Mouse (Mus musculus) adipocyte (in vitro differentiated cells): Measurements from ENCODE around the gene Afmid.
"Not testable (repeated sequence)": the region's sequence is repeated elsewhere in the genome, so short reads cannot be mapped to it uniquely, and the experiment has no call there.

ENCODE experiments used
- DNase-seq: peaks from one replicate; pipeline ENCODE4 v3.0.0-alpha.2; 2016; ENCODE audit warnings: low spot score

Gene Afmid

DNA sequence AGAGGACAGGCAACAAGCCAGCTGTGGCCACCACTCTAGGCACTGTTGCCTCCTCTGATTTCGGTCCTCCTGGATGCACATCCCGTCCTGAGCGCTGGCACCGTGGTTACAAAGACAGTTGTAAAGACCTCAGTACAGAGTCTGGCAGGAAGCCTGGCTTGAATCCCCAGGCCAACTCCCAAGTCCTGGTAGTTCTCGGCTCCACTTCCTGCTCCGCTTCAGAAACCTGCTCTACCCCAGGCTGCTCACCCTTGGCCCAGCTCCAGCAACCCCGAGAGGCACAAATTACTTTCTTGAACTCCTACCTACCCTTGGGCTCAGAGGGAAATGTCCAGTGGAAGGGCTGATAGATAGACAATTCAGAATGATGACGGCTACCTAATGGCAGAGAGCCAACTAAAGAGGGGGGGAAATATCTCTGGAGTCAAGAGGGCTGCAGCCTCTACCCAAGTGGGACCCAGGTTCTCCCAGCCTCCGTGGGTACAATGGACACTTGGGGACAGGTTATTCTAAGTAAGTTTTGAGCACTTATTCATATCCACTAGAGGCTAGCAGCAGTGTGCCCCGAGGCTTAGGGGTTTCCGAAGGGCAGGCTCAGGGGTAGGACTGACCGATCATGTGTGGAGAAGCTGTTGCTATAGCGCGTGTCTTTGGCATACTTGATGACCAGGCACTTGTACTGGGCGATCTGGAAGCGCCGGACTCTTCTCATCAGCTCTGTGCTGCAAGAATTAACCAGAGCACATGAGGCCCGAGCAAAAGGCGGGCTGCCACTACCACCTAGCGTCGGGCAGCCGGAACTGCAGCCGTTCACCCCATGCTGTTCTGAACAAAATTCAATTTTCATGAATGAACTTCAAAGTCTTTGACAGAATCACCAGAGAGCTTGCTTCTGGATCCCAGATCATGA lies 1.4 kb upstream of the Afmid start:
- peak; percentile 88 for DNase-seq

DNA sequence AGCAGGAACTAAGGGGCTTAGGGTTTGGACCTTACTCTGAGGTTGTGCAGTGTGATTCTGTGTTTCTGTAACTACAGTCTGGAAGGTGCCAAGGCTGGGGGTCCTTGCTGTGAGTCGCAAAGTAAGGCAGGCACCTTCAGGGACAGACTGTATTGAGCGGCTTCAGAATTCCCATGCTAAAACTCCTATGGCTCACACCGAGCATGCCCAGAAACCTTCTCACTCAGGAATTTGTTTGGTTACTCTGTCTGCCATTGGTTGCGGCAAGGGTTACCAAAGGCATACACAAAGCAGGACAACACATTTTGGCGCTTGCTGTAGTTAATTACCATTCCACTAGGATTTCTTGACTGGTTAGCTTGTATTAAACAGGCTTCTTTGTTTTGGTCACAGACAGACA lies 440 bp downstream of the Afmid start:
- peak; percentile 61 for DNase-seq

DNA sequence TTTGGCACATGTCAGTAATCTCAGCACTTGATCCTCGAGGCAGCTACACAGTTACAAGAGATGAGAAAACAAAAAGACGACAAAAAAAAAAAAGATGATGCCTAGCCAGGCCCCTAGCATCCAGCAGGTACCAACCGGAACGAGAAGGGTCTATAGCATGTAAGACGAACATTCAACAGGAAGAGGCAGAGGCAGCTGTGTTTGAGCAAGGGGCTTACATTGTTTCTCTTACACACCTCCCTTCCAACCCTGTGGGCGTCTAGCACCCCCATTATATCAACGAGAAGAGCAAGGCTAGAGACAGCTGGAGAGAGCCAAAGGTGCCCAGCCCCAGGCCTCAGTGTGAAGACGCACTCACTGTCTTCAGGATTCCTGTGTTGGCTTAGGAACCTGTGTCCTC lies 1.2 kb downstream of the Afmid start:
- DNase-seq, result no peak

DNA sequence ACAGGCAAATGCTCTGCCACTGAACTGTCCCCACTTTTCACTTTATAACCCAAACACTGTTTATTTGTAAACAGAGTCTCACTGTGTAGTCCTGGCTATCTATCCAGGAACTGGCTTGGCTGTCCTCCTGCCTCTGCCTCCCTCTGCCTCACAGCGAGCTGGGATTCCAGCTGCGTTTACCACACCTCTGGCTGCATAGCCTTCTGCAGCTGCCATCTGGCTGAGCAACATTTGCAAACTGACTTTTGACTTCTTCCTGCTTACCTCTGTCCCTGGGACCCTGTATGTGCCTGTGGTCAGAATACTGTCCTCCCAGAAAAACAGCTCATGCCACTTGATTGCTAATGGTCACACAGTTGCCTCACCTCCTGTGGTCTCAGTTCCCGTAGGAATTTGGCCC lies 1.7 kb downstream of the Afmid start:
- no peak for DNase-seq

DNA sequence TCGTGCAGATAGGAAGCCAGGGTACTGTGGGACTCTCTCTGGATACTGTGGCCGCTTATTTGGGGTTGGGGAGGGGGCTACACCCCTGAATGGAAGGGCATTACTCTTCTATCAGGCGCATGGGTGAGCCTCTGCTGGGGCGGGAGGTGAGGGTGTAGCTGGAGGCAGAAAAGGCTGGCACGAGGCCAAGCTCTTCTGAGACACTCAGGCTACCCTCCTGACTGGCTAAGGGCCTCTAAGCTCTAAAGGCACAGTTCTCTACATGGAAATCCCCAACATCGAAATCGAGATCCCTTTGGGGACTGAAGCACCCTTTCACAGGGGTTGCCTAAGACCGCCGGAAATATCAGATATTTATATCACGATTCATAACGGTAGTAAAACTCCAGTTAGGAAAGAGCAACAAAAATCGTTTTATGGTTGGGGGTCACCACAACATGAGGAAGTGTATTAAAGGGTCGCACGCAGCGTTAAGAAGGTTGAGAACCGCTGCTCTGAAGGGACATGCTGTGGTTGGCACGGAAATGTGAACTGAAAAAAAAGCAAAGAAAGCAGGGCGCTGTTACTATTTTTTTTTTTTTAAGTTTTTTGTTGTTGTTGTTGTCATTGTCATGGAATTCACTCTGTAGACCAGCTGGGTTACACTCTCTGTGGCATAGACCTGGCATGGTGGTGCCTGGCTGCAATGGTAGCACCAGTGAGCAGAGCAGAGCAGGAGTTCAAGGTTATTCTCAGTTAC lies 2.6 kb downstream of the Afmid start:
- DNase-seq, result peak; percentile 38

DNA sequence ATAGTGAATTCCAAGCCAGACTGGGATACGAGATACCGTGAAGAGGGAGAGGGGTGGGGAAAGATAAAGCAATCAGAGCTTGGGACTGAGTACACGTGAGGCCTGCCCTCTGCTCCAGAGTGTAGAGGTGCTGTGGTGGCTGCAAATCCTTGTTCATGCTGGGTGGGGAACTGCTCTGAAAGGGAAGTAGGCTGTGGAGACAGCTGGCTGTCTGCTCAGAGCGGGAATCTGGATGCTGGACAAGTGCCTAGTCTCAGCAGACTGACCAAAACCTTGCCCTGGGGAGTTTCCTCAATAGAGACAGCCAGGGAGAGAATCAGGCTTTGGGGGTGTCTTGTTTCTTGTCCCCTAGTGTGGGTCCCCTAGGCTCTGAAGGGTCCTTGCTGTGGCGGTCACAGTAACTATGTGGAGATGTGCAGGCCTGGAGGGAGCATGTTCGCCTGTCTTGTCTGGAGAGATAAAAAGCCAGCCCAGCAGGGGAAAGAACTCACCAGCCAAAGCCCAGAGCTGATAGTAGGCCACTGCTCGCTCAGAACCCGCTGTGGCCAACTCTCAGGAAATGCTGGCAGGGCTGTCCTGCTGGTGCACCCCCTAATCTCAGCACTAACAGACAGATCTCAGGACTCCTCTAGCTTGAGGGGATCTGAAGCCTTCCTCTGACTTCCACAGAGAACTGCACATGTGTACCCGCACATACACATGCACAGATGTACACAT lies 3.3 kb downstream of the Afmid start:
- DNase-seq, result peak; percentile 68

DNA sequence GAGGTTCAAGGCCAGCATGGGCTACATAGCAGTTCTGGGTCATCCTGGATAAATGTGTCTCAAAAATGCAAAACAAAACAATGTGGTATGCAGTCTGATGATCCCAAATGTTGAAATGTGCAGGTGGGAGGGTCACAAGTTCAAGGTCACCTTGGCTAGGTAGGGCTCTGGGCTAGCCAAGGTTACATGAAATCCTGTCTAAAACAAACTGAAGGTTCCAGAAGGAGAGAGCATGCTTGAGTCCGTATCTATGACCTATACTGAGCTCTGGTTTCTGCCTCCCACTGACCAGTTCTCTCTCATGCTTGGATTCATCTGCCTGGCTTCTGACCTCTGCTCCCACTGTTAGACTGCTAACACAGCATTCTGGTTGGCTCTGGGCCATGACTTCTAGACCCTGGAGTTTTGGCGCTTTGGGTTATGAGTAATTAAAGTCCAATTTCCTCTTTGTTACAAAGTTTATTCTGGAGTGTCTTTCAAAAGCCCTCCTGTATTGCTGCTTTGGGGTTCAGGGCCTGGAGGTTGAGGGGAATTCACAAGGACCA lies 4.0 kb downstream of the Afmid start:
- peak; percentile 79 for DNase-seq

DNA sequence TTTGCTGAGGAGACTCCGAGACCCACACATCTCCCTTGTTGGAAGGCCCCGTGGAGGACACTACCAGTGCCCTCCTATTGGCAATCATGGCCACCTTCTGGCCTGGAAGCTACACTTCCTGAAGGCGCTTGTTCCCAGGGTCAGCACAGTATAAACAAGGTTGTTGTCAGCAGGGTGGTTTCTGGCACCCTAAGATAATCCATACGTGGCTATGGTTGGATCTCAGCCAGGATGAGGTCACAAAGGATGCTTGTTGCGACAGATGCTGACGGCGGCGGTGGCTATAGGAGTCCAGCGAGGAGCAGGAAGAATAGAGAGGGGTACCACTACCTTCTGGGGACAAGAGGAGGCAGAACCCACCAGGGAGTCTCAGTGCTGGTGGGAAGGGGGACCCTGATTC lies 4.7 kb downstream of the Afmid start:
- DNase-seq, result no peak

DNA sequence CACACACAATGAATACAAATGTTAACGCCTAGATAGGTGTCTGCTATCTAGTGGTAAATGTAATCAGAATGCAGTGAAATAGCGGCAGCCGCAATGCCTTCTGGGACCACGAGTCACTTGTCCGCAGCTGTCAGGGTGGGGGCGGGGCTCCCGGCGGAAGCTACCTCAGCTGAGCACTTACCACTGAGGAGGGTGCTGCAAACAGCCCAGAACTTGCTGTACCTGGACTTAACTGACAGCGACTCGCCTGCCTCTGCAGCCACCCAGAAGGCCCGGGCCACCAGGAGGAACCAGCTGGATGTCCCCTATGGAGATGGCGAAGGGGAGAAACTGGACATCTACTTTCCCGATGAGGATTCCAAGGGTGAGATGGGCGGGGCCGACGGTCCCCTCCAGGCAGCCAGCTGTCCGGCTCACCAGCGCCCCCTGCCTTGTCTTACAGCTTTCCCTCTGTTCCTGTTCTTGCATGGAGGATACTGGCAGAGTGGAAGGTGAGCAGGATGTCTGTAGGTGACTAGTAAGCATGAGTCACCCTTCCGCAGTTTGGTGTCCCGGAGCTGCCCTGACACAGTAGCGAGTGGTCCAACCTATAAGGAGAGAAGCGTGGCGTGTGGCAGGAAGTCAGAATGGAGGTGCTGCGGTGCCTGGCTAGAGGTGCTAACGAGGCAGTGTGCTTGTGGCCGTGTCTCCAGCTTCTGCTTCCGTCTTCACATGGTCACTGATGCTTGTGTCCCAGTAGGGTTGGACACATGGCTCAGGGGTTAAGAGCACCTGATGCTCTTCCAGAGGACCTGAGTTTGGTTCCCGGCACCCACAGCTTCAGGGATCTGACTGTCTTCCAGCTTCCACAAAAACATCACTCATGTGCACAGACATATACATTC lies 6.6 kb downstream of the Afmid start:
- no peak for DNase-seq

DNA sequence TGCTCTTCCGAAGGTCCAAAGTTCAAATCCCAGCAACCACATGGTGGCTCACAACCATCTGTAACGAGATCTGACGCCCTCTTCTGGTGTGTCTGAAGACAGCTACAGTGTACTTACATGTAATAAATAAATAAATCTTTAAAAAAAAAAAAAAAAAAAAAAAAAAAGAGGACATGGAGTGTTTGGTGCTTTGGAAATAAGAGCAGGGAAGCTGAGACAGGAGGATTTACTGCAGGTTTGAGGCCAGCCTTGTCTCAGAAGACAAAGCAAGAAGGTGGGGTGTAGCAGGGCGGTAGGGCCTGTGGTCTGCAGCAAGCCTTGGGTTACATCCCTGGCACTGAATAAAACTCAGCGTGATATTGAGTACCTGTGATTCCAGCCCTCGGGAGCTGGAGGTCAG lies 7.8 kb downstream of the Afmid start:
- DNase-seq, result not testable (repeated sequence)

DNA sequence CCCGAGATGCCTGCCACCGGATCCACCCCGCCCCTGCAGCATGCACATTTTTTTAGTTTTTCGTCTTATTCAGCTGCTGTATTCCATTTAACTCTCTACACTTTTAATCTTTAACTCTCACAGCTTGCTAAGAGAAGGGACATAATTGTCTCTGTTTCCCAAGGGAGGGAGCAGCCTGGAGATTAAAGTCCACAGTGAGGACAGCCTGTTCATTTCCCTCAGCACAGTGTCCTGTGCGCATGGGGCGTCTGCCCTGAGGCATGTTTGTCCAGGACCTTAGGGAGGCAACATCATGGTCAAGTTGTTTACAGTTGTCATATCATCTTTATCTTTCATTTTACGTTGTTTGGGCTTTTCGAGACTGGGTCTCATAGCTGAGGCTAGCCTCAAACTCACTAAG lies 8.4 kb downstream of the Afmid start:
- no peak for DNase-seq

DNA sequence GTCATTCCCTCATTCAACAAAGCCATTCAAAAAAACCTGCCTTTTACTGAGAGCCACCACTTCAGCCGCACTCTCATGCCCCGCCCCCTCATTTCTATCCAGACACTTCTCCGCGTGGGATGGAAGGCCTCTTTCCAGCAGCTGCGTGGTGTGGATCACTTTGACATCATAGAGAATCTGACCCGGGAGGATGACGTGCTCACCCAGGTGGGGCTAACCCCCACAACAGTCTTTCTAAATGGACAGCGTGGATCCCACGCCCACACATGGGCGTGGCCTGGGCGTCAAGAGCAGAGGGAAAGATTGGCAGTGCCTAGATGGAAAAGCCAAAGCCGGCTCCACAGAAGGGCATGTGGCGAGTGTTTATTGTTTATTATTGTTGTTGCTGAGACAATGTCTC lies 10.6 kb downstream of the Afmid start:
- DNase-seq, result no peak

DNA sequence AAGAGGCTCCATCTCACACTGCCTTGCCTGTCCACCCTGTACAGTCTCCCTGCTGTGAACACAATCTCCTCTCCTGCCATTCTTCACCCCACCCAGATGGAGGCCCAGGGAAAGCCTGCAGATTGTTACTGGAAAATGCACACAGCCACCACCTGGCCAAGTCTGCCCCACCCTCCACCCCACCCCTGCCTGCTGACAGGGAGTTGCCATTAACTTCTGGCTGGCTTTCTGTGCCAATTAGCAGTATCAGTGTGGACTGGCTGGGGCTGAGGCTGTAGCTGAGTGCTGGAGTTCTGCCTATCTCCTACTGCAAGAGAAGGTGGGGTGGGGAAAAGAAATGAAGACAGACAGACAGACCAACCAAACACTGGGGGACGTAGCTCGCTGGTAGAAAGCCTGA lies 12.8 kb downstream of the Afmid start:
- no peak for DNase-seq

DNA sequence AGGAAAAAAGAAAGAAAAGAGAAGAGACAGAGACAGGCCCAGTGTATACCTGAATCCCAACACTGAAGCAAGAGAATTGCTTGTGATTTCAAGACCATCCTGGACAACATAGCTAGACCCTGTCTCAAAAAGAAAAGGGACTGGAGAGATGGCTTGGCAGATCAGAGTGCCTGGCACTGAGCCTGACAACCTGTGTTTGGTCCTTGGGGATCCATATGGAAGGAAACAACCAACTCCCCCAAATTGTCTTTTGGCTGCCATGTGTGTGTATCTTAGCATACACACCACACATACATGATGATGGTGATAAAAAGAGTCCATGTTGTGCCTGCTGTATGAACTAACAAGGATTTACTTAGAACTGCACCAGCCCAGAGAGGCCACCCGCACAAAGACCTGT lies 13.3 kb downstream of the Afmid start:
- no peak for DNase-seq

DNA sequence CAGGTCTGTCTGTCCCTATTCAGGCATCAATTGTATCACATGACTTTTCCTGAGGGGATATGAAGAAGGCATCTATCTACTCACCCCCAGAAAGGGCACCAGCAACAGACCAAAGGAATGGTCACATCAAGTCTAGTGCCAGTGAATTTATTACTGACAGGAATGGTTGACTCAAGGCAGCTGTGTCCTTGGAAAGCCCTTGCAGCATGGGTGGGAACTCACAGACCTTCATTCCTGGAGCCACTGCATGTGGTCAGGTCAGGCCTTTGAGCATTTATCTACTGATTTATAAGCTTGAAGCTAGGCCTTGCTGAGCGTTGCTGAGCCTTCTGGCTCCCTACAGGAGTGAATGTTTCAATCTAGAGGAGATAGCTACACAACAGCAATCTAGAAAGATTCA lies 15.2 kb downstream of the Afmid start:
- DNase-seq, result no peak

DNA sequence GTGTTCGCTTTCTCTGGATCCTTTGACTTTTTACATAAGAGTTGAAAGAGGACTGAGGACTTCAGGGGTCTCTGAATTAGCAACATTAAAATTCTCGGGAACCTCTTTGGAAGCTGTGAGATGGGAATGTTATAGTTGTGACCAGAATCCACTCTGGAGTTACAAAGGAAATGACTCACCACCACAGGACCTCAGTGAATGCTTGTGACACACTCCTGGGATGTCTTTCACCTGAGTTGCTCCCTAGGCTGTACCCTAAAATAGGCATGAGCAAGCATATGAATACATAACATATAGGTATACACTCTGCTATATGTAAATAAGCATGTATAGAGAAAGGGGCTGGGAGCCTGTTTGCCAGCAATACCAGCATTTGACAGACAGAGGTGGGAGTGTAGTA lies 17.7 kb downstream of the Afmid start:
- no peak for DNase-seq

DNA sequence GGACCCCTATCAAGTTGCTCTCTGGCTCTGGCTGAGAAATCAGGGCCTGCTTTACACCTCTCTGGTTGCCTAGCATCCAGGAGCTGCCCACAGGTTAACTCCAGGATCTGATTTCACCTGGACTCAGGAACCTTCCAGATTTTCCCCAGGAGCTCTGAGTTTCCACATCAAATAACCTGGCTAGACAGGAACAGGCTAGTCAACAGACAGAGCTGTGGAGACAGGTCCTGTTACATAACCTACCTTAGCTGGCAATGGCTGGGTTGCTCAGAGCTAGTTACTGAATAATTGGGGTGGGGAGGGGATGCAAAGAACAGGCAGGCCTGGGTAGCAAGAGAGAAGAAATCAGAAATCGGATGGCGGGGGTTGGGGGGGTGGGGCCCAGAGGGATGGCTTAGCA lies 19.3 kb downstream of the Afmid start:
- DNase-seq, result no peak

DNA sequence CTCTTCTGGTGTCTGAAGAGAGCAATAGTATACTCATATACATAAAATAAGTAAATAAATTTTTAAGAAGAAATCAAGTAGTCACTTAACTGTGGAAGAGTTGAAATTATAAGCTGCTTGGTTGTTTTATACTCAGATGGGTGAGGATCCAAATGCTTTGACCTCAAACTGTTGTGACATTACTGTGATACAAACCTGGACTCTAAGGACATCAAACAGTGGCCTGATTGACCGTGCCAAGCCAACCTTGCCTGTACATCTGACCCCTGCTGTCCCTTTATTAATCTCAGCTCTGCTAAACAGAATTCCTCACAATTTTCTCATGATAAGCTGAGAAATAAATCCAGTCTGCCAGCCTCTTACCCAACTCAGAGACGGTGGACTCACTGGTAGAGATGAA lies 19.9 kb downstream of the Afmid start:
- no peak for DNase-seq

DNA sequence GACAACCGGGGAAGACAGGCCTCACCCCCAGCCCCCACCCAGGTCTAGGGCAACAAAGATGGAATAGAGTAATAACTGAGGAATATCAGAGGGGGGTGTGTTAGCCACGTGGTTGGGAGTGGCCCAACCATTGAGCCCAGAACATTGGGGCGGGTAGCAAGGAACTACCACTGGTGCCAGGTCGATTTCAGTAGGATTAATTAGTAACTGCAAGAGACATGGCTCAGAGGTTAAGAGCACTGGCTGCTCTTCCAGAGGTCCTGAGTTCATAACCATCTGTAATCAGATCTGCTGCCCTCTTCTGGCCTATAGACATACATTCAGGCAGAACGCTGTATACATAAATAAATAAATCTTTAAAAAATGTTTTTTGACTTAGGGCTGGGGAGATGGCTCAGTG lies 20.9 kb downstream of the Afmid start:
- DNase-seq, result peak; percentile 49

DNA sequence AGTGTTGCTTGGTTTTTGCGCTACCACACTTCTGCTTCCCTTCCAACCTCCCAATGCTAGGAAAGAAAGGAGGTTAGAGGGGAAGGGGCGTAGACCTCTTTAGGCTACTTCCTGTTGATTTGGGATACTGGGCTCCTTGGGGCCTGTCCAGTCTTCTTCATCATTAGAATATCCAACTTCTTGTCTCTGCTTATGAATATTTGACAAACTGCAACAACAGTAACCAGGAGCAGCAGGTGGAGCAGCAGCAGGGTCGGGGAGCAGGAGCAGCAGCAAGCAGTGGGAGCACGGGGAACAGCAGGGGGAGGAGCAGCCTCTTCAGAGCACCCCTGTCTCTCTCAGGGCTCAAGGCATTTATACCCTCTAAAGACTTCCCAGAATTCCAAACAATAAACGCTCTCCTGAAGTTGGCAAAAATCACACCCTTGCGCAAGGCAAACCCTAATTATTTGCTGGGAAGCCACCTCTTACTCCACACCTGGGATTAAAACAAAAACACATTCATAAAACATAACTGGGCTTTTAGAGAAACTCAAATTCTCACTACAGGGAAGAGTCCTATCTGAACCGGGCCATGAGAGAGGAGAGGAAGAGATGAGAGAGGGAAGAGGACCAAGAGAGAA lies 22.0 kb downstream of the Afmid start:
- DNase-seq, result peak; percentile 44
